ENCODE assay signal across 8 mouse cellular contexts in genomic region chr7:113594363-113594762, GRCm38 (mm10).
DNase-seq lines count a peak whose midpoint lies in the region; ATAC-seq lines count a peak whose summit lies in the region.

No protein-coding gene starts in this region.

- H3K4me3 ChIP-seq in forebrain, embryonic 14.5 days (ENCODE audit: low read depth, low read length): no peak overlapping the region
- H3K4me3 ChIP-seq in limb, embryonic 10.5 days: no peak overlapping the region

- ATAC-seq in forebrain, embryonic 14.5 days: peak; percentile 70; the same call in 1 of the 2 replicates

- H3K27ac ChIP-seq in forebrain, embryonic 14.5 days (ENCODE audit: low read depth, low read length): no peak overlapping the region
- H3K27ac ChIP-seq in limb, embryonic 10.5 days: no peak overlapping the region

- no peaks in the 10 kb centered on the region for H3K27me3 ChIP-seq in forebrain, embryonic 14.5 days (replicated peaks; ENCODE audit: control insufficient read depth, insufficient read depth, low read length)
- no peaks in the 10 kb centered on the region for H3K27me3 ChIP-seq in limb, embryonic 10.5 days (ENCODE audit: low read depth, poor library complexity, severe bottlenecking)

- H3K9ac ChIP-seq in forebrain, embryonic 14.5 days (ENCODE audit: low read length): no peak overlapping the region

- WGBS in forebrain, embryonic 14.5 days: 0% methylated on average over 3 of the region's 3 CpGs
- 1% methylated on average over 3 of the region's 3 CpGs for WGBS in limb, embryonic 10.5 days

- peak; percentile 75 for DNase-seq in urinary bladder, postnatal 14 days (ENCODE audit: low spot score)
- no peak for DNase-seq in urinary bladder, adult 2 months (ENCODE audit: low spot score)
- peak; percentile 31 for DNase-seq in c-Kit-positive CD71-positive TER-119-negative erythroid progenitor cells, embryonic 14.5 days (ENCODE audit: low read depth)
- peak; percentile 87 for DNase-seq in forebrain, embryonic 14.5 days (ENCODE audit: low spot score)
- peak; percentile 65 for DNase-seq in kidney, adult 18-20 months
- DNase-seq in limb, embryonic 10.5 days (ENCODE audit: low spot score): peak; percentile 36
- DNase-seq in natural killer cell, adult 2 months (ENCODE audit: low spot score in 2 of 2): peak; percentile 10 to 24
- DNase-seq in thymus, postnatal 0 days (ENCODE audit: low spot score): peak; percentile 40

- no peaks in the 10 kb centered on the region for H3K4me1 ChIP-seq in forebrain, embryonic 14.5 days (ENCODE audit: control insufficient read depth, insufficient read depth, low read length)
- H3K4me1 ChIP-seq in limb, embryonic 10.5 days: no peaks in the 10 kb centered on the region

- H3K9me3 ChIP-seq in forebrain, embryonic 14.5 days (replicated peaks; ENCODE audit: control insufficient read depth, low read length): no peaks in the 10 kb centered on the region
- H3K9me3 ChIP-seq in limb, embryonic 10.5 days (replicated peaks): no peaks in the 10 kb centered on the region

- no peak overlapping the region for H3K4me2 ChIP-seq in forebrain, embryonic 14.5 days (ENCODE audit: low read length)

- H3K36me3 ChIP-seq in forebrain, embryonic 14.5 days (ENCODE audit: control insufficient read depth, insufficient read depth, low read length): no peaks in the 10 kb centered on the region
- H3K36me3 ChIP-seq in limb, embryonic 10.5 days: no peaks in the 10 kb centered on the region
